Mouse (Mus musculus) CH12.LX (cell line): ENCODE data around the gene Cenpt. TPM values are rescaled to one million over a fixed set of nuclear protein-coding genes. Genes with fewer than 3 reads are reported as not detected.

ENCODE experiments used
- DNase-seq: peaks from one replicate; pipeline ENCODE4 v3.0.0-alpha.2; 2013; ENCODE audit errors: extremely low read depth
- H3K27ac ChIP-seq: 2 replicates; pipeline ENCODE4 v1.5.1; 2012; ENCODE audit warnings: low read depth, mild to moderate bottlenecking, control low read depth, moderate library complexity; ENCODE audit not compliant: insufficient read depth
- H3K27me3 ChIP-seq: replicated peaks from 2 replicates; pipeline ENCODE3; 2012; ENCODE audit warnings: inconsistent platforms
- H3K36me3 ChIP-seq, 2 experiments: replicated peaks in 1 of 2; 2 replicates each; pipeline versions ENCODE3 to v1.6.1; 2012; ENCODE audit warnings: inconsistent platforms in 1 of 2, low read length in 1 of 2, mild to moderate bottlenecking in 1 of 2, mixed read lengths in 1 of 2, moderate library complexity in 1 of 2; ENCODE audit not compliant: control insufficient read depth in 1 of 2, insufficient read depth in 1 of 2
- H3K4me1 ChIP-seq, 2 experiments: 2 replicates each; pipeline ENCODE4 v1.6.1; 2012; ENCODE audit warnings: inconsistent platforms in 1 of 2, moderate library complexity in 1 of 2; ENCODE audit not compliant: insufficient read depth in 2 of 2, control insufficient read depth in 1 of 2
- H3K4me2 ChIP-seq: 2 replicates; pipeline ENCODE4 v1.6.1; 2012; ENCODE audit warnings: low read depth, mild to moderate bottlenecking, control low read depth; ENCODE audit not compliant: poor library complexity, insufficient read depth, severe bottlenecking
- H3K4me3 ChIP-seq, 3 experiments: fragments of 150-350 bp in 1 of 3; sonication (generic) in 1 of 3; replicated peaks in 1 of 3; 2 replicates each; pipeline versions ENCODE3 to v1.5.1; 2011 to 2012; ENCODE audit warnings: low read depth in 2 of 3, low read length in 2 of 3, mild to moderate bottlenecking in 2 of 3, moderate library complexity in 2 of 3, control low read depth in 1 of 3, improper control_type of control experiment in 1 of 3, inconsistent platforms in 1 of 3, mixed read lengths in 1 of 3; ENCODE audit not compliant: poor library complexity in 1 of 3
- H3K79me2 ChIP-seq: replicated peaks from 2 replicates; pipeline ENCODE4 v1.6.1; 2012; ENCODE audit warnings: mild to moderate bottlenecking, moderate library complexity; ENCODE audit not compliant: control insufficient read depth, poor library complexity, insufficient read depth, severe bottlenecking; ENCODE audit errors: extremely low read depth
- H3K9ac ChIP-seq: 2 replicates; pipeline ENCODE4 v1.6.1; 2012; ENCODE audit warnings: low read depth, mild to moderate bottlenecking, control low read depth, moderate library complexity; ENCODE audit not compliant: insufficient read depth
- H3K9me3 ChIP-seq: replicated peaks from 2 replicates; pipeline ENCODE3; 2012; ENCODE audit warnings: low read length, inconsistent platforms, mixed read lengths
- CHD2 ChIP-seq: IDR thresholded peaks from 2 replicates; pipeline ENCODE4 v1.6.1; 2011; ENCODE audit warnings: low read length, improper control_type of control experiment
- EP300 ChIP-seq: IDR thresholded peaks from 2 replicates; pipeline ENCODE4 v1.6.1; 2011; ENCODE audit warnings: low read length, improper control_type of control experiment
- GABPA ChIP-seq: IDR thresholded peaks from 2 replicates; pipeline ENCODE4 v1.6.1; 2012; ENCODE audit warnings: low read depth, low read length, improper control_type of control experiment, inconsistent platforms; ENCODE audit not compliant: insufficient replicate concordance
- JUN ChIP-seq: IDR thresholded peaks from 2 replicates; pipeline ENCODE4 v1.6.1; 2011; ENCODE audit warnings: low read depth, mild to moderate bottlenecking, low read length, improper control_type of control experiment, moderate library complexity; ENCODE audit not compliant: insufficient read depth
- JUND ChIP-seq: conservative IDR thresholded peaks from 2 replicates; pipeline ENCODE4 v1.6.1; 2011; ENCODE audit warnings: low read depth, low read length, improper control_type of control experiment
- KAT2A ChIP-seq: IDR thresholded peaks from 2 replicates; pipeline ENCODE4 v1.6.1; 2012; ENCODE audit warnings: low read length, improper control_type of control experiment, inconsistent platforms; ENCODE audit not compliant: insufficient replicate concordance
- MAFK ChIP-seq: IDR thresholded peaks from 2 replicates; pipeline ENCODE4 v1.6.1; 2011; ENCODE audit warnings: low read length, improper control_type of control experiment; ENCODE audit not compliant: insufficient replicate concordance
- POLR2A ChIP-seq: IDR thresholded peaks from 2 replicates; pipeline ENCODE4 v1.6.1; 2011; ENCODE audit warnings: low read depth, mild to moderate bottlenecking, improper control_type of control experiment, low read length
- POLR2AphosphoS2 ChIP-seq: IDR thresholded peaks from 2 replicates; pipeline ENCODE4 v1.6.1; 2011; ENCODE audit warnings: low read depth, low read length, improper control_type of control experiment
- TBP ChIP-seq: conservative IDR thresholded peaks from 2 replicates; pipeline ENCODE4 v1.6.1; 2011; ENCODE audit warnings: low read depth, low read length, improper control_type of control experiment
- TCF12 ChIP-seq: IDR thresholded peaks from 2 replicates; pipeline ENCODE4 v1.6.1; 2014; ENCODE audit warnings: low read depth, mild to moderate bottlenecking, inconsistent platforms, low read length, improper control_type of control experiment
- ZC3H11A ChIP-seq: IDR thresholded peaks from 2 replicates; pipeline ENCODE4 v1.6.1; 2012; ENCODE audit warnings: low read depth, mild to moderate bottlenecking, inconsistent platforms, low read length, improper control_type of control experiment
- ZMIZ1 ChIP-seq: IDR thresholded peaks from 2 replicates; pipeline ENCODE4 v1.6.1; 2012; ENCODE audit warnings: low read depth, mild to moderate bottlenecking, inconsistent platforms, low read length, improper control_type of control experiment
- dilution Hi-C: fragments of 300-500 bp; cut with MboI; formaldehyde crosslinking; loops from 2 replicates; pipeline ENCODE4 v1.14.3; 2020; ENCODE audit warnings: low sequenced_read_pairs; ENCODE audit not compliant: extremely low pct_unique_long_range_greater_than_20kb, extremely low pct_ligation_motif_present
- in situ Hi-C: fragments of 300-500 bp; cut with MboI; formaldehyde crosslinking; loops from 3 replicates; pipeline ENCODE4 v1.14.3; 2019; ENCODE audit warnings: low sequenced_read_pairs, low pct_ligation_motif_present, low pct_unique_long_range_greater_than_20kb, mixed read lengths
- polyA plus RNA-seq: library from polyadenylated mRNA; unstranded; fragments of >175 nt; gene quantifications from 2 replicates; pipeline ENCODE4 v1.2.1, GENCODE M21; 2012; ENCODE audit warnings: low read depth; ENCODE audit not compliant: insufficient read length
- total RNA-seq, 2 experiments: library from RNA; depleted of rRNA; stranded (reverse); fragments of 300-350 nt in 1 of 2; fragments of >200 nt in 1 of 2; gene quantifications; 2 replicates each; pipeline ENCODE4 v1.2.3; 2012 to 2014

The Cenpt gene
- total and polyA plus RNA-seq, 3 experiments: 17.3 to 29.4 (median 21.3) TPM

- peak overlapping the region; percentile 83; the same call in 1 of the 2 replicates for H3K9ac ChIP-seq
These were observed 1.2 kb upstream of the Cenpt start for GRCm38 (mm10) chr8:105854303-105854702.

GRCm38 (mm10) chr8:105852146-105852729 is 840 bp downstream of the Cenpt start:
- peaks cover 3 to 30% of the 10 kb centered on the region in 2 experiments; a peak in 2 of 4 replicates for H3K4me1 ChIP-seq
- H3K27me3 ChIP-seq: no peaks in the 10 kb centered on the region
- peak overlapping the region in 2 of 3 experiments; percentile 70 to 81 for H3K4me3 ChIP-seq
- H3K79me2 ChIP-seq: peaks cover 20% of the 10 kb centered on the region
- peaks cover 15 to 25% of the 10 kb centered on the region in 2 experiments for H3K36me3 ChIP-seq
- dilution Hi-C loops: no loop called here
- no peaks in the 10 kb centered on the region for H3K9me3 ChIP-seq
- no peak overlapping the region for H3K27ac ChIP-seq
- in situ Hi-C loops: no loop called here
- TF ChIP-seq TCF12 (no peak), POLR2AphosphoS2 (no peak), GABPA (no peak), CHD2 (no peak), TBP (no peak)
- TF ChIP-seq, all 38 proteins: peak for 0
- DNase-seq: no peak
- Histone ChIP-seq H3K4me2 (0 out of 2 replicates have a peak overlapping the region, but pooled peaks have one; percentile 52), H3K9ac (no peak overlapping the region)

More at GRCm38 (mm10) chr8:105854303-105854702, 1.2 kb upstream of the Cenpt start:
- no peak overlapping the region for H3K27ac ChIP-seq
- dilution Hi-C loops: no loop called here
- in situ Hi-C loops: no loop called here
- H3K27me3 ChIP-seq: no peaks in the 10 kb centered on the region
- H3K4me1 ChIP-seq: peaks cover 10 to 50% of the 10 kb centered on the region in 2 experiments; a peak in 3 of 4 replicates
- peaks cover 2 to 13% of the 10 kb centered on the region in 2 experiments for H3K36me3 ChIP-seq
- H3K9me3 ChIP-seq: no peaks in the 10 kb centered on the region
- H3K4me2 ChIP-seq: peak overlapping the region; percentile 47; the same call in 1 of the 2 replicates
- TF ChIP-seq ZC3H11A (no peak), JUND (no peak), POLR2A (no peak), KAT2A (no peak), JUN (no peak), EP300 (no peak), MAFK (no peak), ZMIZ1 (no peak)
- TF ChIP-seq, all 38 proteins: peak for 0
- no peak for DNase-seq
- Histone ChIP-seq H3K4me3 (peak overlapping the region in 1 of 3 experiments; percentile 80), H3K79me2 (peaks cover 33% of the 10 kb centered on the region)
